Mouse (Mus musculus) brain, embryonic 14.5 days (tissue): ENCODE measurements around the gene Adh1.

Experiments
- CTCF ChIP-seq: fragments of 200-500 bp; IDR thresholded peaks from 2 replicates; pipeline ENCODE4 v1.5.1; 2012; ENCODE audit warnings: inconsistent platforms, mild to moderate bottlenecking, moderate library complexity, borderline replicate concordance; ENCODE audit not compliant: insufficient read depth, insufficient read length; ENCODE audit errors: extremely low read depth
- POLR2A ChIP-seq: fragments of 200-500 bp; IDR thresholded peaks from 2 replicates; pipeline ENCODE4 v1.6.1; 2012; ENCODE audit warnings: mild to moderate bottlenecking, inconsistent platforms, borderline replicate concordance; ENCODE audit not compliant: poor library complexity, insufficient read depth, insufficient read length, severe bottlenecking; ENCODE audit errors: extremely low read depth

- TF ChIP-seq CTCF (no peak), POLR2A (no peak)
Measured at GRCm38 (mm10) chr3:138224363-138224954, 36.3 kb upstream of the Adh1 start.
